Comparison of ENCODE assay signal across 8 mouse cellular contexts in the genomic region with DNA sequence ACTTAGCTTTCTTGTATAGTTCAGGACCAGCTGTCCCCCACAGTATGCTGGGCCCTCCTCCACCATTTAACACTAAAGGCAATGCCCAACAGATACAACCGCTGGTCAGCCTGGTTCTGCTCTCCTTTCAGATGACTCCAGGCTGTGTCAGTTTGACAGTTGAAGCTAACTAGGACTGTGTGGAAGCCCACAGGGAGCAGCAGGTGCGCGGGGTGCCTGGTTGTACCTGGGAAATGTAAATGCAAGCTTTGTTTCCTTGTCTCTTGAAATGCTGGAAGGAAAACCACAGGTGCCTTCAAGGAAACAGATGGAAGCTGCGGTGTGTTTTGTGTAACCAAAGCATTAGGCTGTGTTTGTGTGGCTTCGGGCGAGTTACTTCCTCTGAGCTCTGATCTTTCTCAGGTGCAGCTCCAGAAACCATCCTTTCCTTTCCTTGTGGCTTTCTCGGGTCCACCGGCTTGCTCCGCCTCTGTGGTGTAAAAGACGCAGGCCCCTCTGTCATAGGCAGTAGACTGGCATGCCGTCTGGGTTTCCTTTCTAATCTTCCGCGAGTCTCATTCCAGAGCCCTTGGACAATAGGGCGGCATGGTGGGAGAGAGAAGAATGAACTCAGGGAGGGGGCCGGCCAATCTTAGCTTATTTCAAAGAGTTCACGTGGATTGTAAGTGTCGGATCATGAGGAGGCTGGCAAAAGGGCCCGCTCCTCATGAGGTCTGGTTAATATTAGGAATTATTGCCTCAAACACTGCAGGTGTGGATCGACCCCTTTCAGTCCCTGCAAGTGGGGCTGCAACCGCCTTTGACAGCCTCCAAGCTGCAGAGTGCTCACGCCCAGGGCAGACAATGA.
A peak's percentile ranks its signal among the peaks of the same experiment; 100 is the strongest.
DNase-seq lines count a peak whose midpoint lies in the region; ATAC-seq and TF ChIP-seq lines count a peak whose summit lies in the region.

No protein-coding gene starts in this region.

- H3K4me1 ChIP-seq in lung, embryonic 14.5 days (ENCODE audit: insufficient read depth) = no peaks in the 10 kb centered on the region
- no peaks in the 10 kb centered on the region for H3K4me1 ChIP-seq in lung, postnatal 0 days (ENCODE audit: insufficient read depth, low read depth, low read length)
- H3K4me1 ChIP-seq in forebrain, postnatal 0 days (ENCODE audit: insufficient read depth) = peaks cover 9% of the 10 kb centered on the region; the same call in 1 of the 2 replicates
- H3K4me1 ChIP-seq in midbrain, embryonic 10.5 days = peaks cover 13% of the 10 kb centered on the region

- ATAC-seq in lung, embryonic 14.5 days (ENCODE audit: insufficient read depth) = no peak
- ATAC-seq in lung, postnatal 0 days = no peak
- ATAC-seq in forebrain, postnatal 0 days = peak; percentile 80

- no peaks in the 10 kb centered on the region for H3K27me3 ChIP-seq in lung, embryonic 14.5 days (ENCODE audit: insufficient read depth, low read length)
- no peaks in the 10 kb centered on the region for H3K27me3 ChIP-seq in lung, postnatal 0 days (replicated peaks; ENCODE audit: insufficient read depth, low read length)
- H3K27me3 ChIP-seq in forebrain, postnatal 0 days (ENCODE audit: insufficient read depth, low read length) = no peaks in the 10 kb centered on the region
- H3K27me3 ChIP-seq in midbrain, embryonic 10.5 days (ENCODE audit: low read depth, poor library complexity, severe bottlenecking) = no peaks in the 10 kb centered on the region

- TF ChIP-seq CTCF in lung, embryonic 14.5 days (IDR thresholded peaks at IDR 0.05; ENCODE audit: low read depth) = no peak
- TF ChIP-seq CTCF in lung, postnatal 0 days (IDR thresholded peaks at IDR 0.05) = no peak
- no peak for TF ChIP-seq CTCF in forebrain, postnatal 0 days (IDR thresholded peaks at IDR 0.05; ENCODE audit: low read depth)

- H3K4me2 ChIP-seq in lung, embryonic 14.5 days = peak overlapping the region; percentile 16
- no peak overlapping the region; the same call in 1 of the 2 replicates for H3K4me2 ChIP-seq in lung, postnatal 0 days (replicated peaks; ENCODE audit: low read depth, low read length)
- peak overlapping the region; percentile 47 for H3K4me2 ChIP-seq in forebrain, postnatal 0 days (ENCODE audit: low read depth)

- DNase-seq in lung, embryonic 14.5 days = peak; percentile 3
- DNase-seq in lung, postnatal 0 days (ENCODE audit: low spot score) = no peak
- peak; percentile 34 for DNase-seq in forebrain, postnatal 0 days
- DNase-seq in midbrain, embryonic 10.5 days (ENCODE audit: low spot score) = peak; percentile 45
- DNase-seq in thymus, postnatal 36 days = peak; percentile 23 to 35
- no peak for DNase-seq in layer of hippocampus, postnatal 14 days (ENCODE audit: low spot score in 2 of 2)
- no peak for DNase-seq in lung, postnatal 10 days
- no peak for DNase-seq in spleen, postnatal 14 days (ENCODE audit: low spot score in 2 of 2)

- H3K27ac ChIP-seq in lung, embryonic 14.5 days (ENCODE audit: low read depth) = no peak overlapping the region
- no peak overlapping the region for H3K27ac ChIP-seq in lung, postnatal 0 days (ENCODE audit: low read length)
- H3K27ac ChIP-seq in forebrain, postnatal 0 days (ENCODE audit: low read depth, low read length) = no peak overlapping the region
- H3K27ac ChIP-seq in midbrain, embryonic 10.5 days (replicated peaks) = peak overlapping the region; percentile 76

- H3K36me3 ChIP-seq in lung, embryonic 14.5 days (ENCODE audit: insufficient read depth) = no peaks in the 10 kb centered on the region
- no peaks in the 10 kb centered on the region for H3K36me3 ChIP-seq in lung, postnatal 0 days (ENCODE audit: insufficient read depth, low read length)
- no peaks in the 10 kb centered on the region for H3K36me3 ChIP-seq in forebrain, postnatal 0 days (ENCODE audit: insufficient read depth)
- H3K36me3 ChIP-seq in midbrain, embryonic 10.5 days = no peaks in the 10 kb centered on the region

- no peak overlapping the region for H3K4me3 ChIP-seq in lung, embryonic 14.5 days (ENCODE audit: low read depth, low read length)
- H3K4me3 ChIP-seq in lung, postnatal 0 days (ENCODE audit: low read depth, low read length) = no peak overlapping the region
- H3K4me3 ChIP-seq in forebrain, postnatal 0 days (ENCODE audit: low read depth, low read length) = 0 out of 2 replicates have a peak overlapping the region, but pooled peaks have one; percentile 7
- peak overlapping the region; percentile 44 for H3K4me3 ChIP-seq in midbrain, embryonic 10.5 days

- no peaks in the 10 kb centered on the region for H3K9me3 ChIP-seq in lung, embryonic 14.5 days (ENCODE audit: low read depth, low read length)
- no peaks in the 10 kb centered on the region for H3K9me3 ChIP-seq in lung, postnatal 0 days (ENCODE audit: low read length)
- H3K9me3 ChIP-seq in forebrain, postnatal 0 days (ENCODE audit: low read length) = no peaks in the 10 kb centered on the region
- no peaks in the 10 kb centered on the region for H3K9me3 ChIP-seq in midbrain, embryonic 10.5 days (replicated peaks)

- no peak overlapping the region for H3K9ac ChIP-seq in lung, embryonic 14.5 days
- no peak overlapping the region for H3K9ac ChIP-seq in lung, postnatal 0 days (replicated peaks; ENCODE audit: low read depth)
- peak overlapping the region; percentile 22; the same call in 1 of the 2 replicates for H3K9ac ChIP-seq in forebrain, postnatal 0 days

- whole genome bisulfite sequencing in lung, embryonic 14.5 days = 27% methylated on average over 21 of the region's 21 CpGs
- 23% methylated on average over 21 of the region's 21 CpGs for WGBS in lung, postnatal 0 days
- WGBS in forebrain, postnatal 0 days = 10% methylated on average over 21 of the region's 21 CpGs
- WGBS in midbrain, embryonic 10.5 days = 12% methylated on average over 21 of the region's 21 CpGs

- no peak for TF ChIP-seq EP300 in lung, postnatal 0 days (IDR thresholded peaks at IDR 0.05)

Comparison
In these comparisons a context has a peak if more than half of its experiments do, and no peak if none do; other contexts are left out.
1. DNase-seq: peak in lung, embryonic 14.5 days (single experiment), forebrain, postnatal 0 days (single experiment), midbrain, embryonic 10.5 days (single experiment) and thymus, postnatal 36 days (2 of 2); none in lung, postnatal 0 days (single experiment), layer of hippocampus, postnatal 14 days (0 of 2), lung, postnatal 10 days (single experiment) and spleen, postnatal 14 days (0 of 2).
2. H3K4me3 ChIP-seq: peak in forebrain, postnatal 0 days (single experiment) and midbrain, embryonic 10.5 days (single experiment); none in lung, embryonic 14.5 days (single experiment) and lung, postnatal 0 days (single experiment).